Mouse (Mus musculus) intestine, embryonic 14.5 days (tissue): ENCODE results near the gene Ttll13. TPM values are rescaled to one million over a fixed set of nuclear protein-coding genes. Genes with fewer than 3 reads are reported as not detected.

ENCODE experiments used
- ATAC-seq: fragments of 200-750 bp; cut with Nextera tagmentation; replicated peaks from 2 replicates; pipeline ENCODE4 v1.8.0; 2017; ENCODE audit warnings: low read depth, moderate number of reproducible peaks, moderate TSS enrichment, moderate library complexity; ENCODE audit not compliant: low FRiP score, low TSS enrichment
- DNase-seq: peaks from one replicate; pipeline ENCODE4 v3.0.0-alpha.2; 2018; ENCODE audit warnings: low spot score
- H3K27ac ChIP-seq: fragments of 300-500 bp; sonication (generic); 2 replicates; pipeline ENCODE4 v1.5.1; 2014; ENCODE audit warnings: low read depth, mild to moderate bottlenecking, control low read depth
- H3K27me3 ChIP-seq: fragments of 300-500 bp; sonication (generic); replicated peaks from 2 replicates; pipeline ENCODE4 v1.6.1; 2014; ENCODE audit warnings: low read length, control low read depth; ENCODE audit not compliant: control insufficient read depth, insufficient read depth
- H3K36me3 ChIP-seq: fragments of 300-500 bp; sonication (generic); 2 replicates; pipeline ENCODE4 v1.6.1; 2014; ENCODE audit warnings: low read length, control low read depth; ENCODE audit not compliant: control insufficient read depth, insufficient read depth
- H3K4me1 ChIP-seq: fragments of 300-500 bp; sonication (generic); replicated peaks from 2 replicates; pipeline ENCODE4 v1.6.1; 2014; ENCODE audit warnings: low read length, control low read depth, mixed read lengths; ENCODE audit not compliant: control insufficient read depth, insufficient read depth
- H3K4me2 ChIP-seq: fragments of 300-500 bp; sonication (generic); 2 replicates; pipeline ENCODE4 v1.6.1; 2014; ENCODE audit warnings: low read length
- H3K4me3 ChIP-seq: fragments of 300-500 bp; sonication (generic); 2 replicates; pipeline ENCODE4 v1.5.1; 2014; ENCODE audit warnings: low read depth, low read length, control low read depth, mixed read lengths
- H3K9ac ChIP-seq: fragments of 300-500 bp; sonication (generic); 2 replicates; pipeline ENCODE4 v1.6.1; 2014; ENCODE audit warnings: mild to moderate bottlenecking, low read length
- H3K9me3 ChIP-seq: fragments of 300-500 bp; sonication (generic); 2 replicates; pipeline ENCODE4 v1.6.1; 2016; ENCODE audit warnings: low read length, control low read depth; ENCODE audit not compliant: control insufficient read depth
- WGBS: fragments of 180-500 bp; shearing (Covaris S2); extraction: QIAGEN DNeasy Blood & Tissue Kit; methylation state at CpG from one replicate; pipeline ENCODE4 v1.1.7; 2014; 5-methylcytosine and 5-hydroxymethylcytosine counted together
- polyA plus RNA-seq: library from polyadenylated mRNA; unstranded; fragments of >200 nt; fragmentation: Nextera tagmentation; extraction: Ambion mirVana; gene quantifications from 2 replicates; pipeline ENCODE4 v1.2.1, GENCODE M21; 2014

Gene Ttll13
- polyA plus RNA-seq, 1 experiment from 2014 or later = 0.66 TPM

GRCm38 (mm10) chr7:80297041-80297440, 50.9 kb downstream of the Ttll13 start:
- 89% methylated on average over 3 of the region's 3 CpGs for WGBS
- no peak overlapping the region for H3K4me2 ChIP-seq
- H3K9me3 ChIP-seq = no peaks in the 10 kb centered on the region
- no peak overlapping the region for H3K9ac ChIP-seq
- no peak overlapping the region for H3K4me3 ChIP-seq
- DNase-seq (no peak), ATAC-seq (no peak)
- no peak overlapping the region for H3K27ac ChIP-seq
- H3K4me1 ChIP-seq = peaks cover 12% of the 10 kb centered on the region
- H3K36me3 ChIP-seq = peaks cover 28% of the 10 kb centered on the region
- H3K27me3 ChIP-seq = no peaks in the 10 kb centered on the region

GRCm38 (mm10) chr7:80298754-80299153, 52.6 kb downstream of the Ttll13 start:
- no peak for ATAC-seq
- Histone ChIP-seq H3K4me2 (no peak overlapping the region), H3K27me3 (no peaks in the 10 kb centered on the region), H3K36me3 (peaks cover 44% of the 10 kb centered on the region), H3K4me3 (no peak overlapping the region), H3K27ac (no peak overlapping the region), H3K9me3 (no peaks in the 10 kb centered on the region), H3K4me1 (peaks cover 12% of the 10 kb centered on the region), H3K9ac (no peak overlapping the region)
- 93% methylated on average over 4 of the region's 4 CpGs for WGBS
- no peak for DNase-seq

- Histone ChIP-seq H3K4me1 (peaks cover 12% of the 10 kb centered on the region), H3K27ac (no peak overlapping the region), H3K9ac (no peak overlapping the region), H3K4me3 (no peak overlapping the region), H3K9me3 (no peaks in the 10 kb centered on the region), H3K4me2 (no peak overlapping the region), H3K36me3 (peaks cover 52% of the 10 kb centered on the region), H3K27me3 (no peaks in the 10 kb centered on the region)
- WGBS = 87% methylated on average over 3 of the region's 3 CpGs
- no peak for DNase-seq
- ATAC-seq = no peak
Observed at GRCm38 (mm10) chr7:80299568-80299967, 53.4 kb downstream of the Ttll13 start.

- H3K4me3 ChIP-seq = no peak overlapping the region
- no peak overlapping the region for H3K9ac ChIP-seq
- no peaks in the 10 kb centered on the region for H3K27me3 ChIP-seq
- WGBS = 83% methylated on average over 2 of the region's 2 CpGs
- no peak for DNase-seq
- H3K27ac ChIP-seq = no peak overlapping the region
- no peak for ATAC-seq
- peaks cover 72% of the 10 kb centered on the region for H3K36me3 ChIP-seq
- H3K4me1 ChIP-seq = 0 out of 2 replicates have a peak, but pooled peaks cover 5% of the 10 kb centered on the region
- no peaks in the 10 kb centered on the region for H3K9me3 ChIP-seq
- no peak overlapping the region for H3K4me2 ChIP-seq
Observed at GRCm38 (mm10) chr7:80301522-80301921, 55.3 kb downstream of the Ttll13 start.

GRCm38 (mm10) chr7:80307766-80308165, 61.6 kb downstream of the Ttll13 start:
- no peak overlapping the region for H3K9ac ChIP-seq
- no peak overlapping the region for H3K27ac ChIP-seq
- 90% methylated on average over 3 of the region's 3 CpGs for WGBS
- ATAC-seq (no peak), DNase-seq (no peak)
- no peaks in the 10 kb centered on the region for H3K4me1 ChIP-seq
- no peak overlapping the region for H3K4me2 ChIP-seq
- no peaks in the 10 kb centered on the region for H3K9me3 ChIP-seq
- no peak overlapping the region for H3K4me3 ChIP-seq
- peaks cover 100% of the 10 kb centered on the region for H3K36me3 ChIP-seq
- H3K27me3 ChIP-seq = no peaks in the 10 kb centered on the region

Other genes starting within 250 kb of the Ttll13 start
- 16.9 and 18.9 TPM in 2 replicates for gene Zfp710, start 221.6 kb upstream of the Ttll13 start, polyA plus RNA-seq
- 603 and 627 TPM in 2 replicates for gene Idh2, start 131.0 kb upstream of the Ttll13 start, polyA plus RNA-seq
- 15.1 and 15.9 TPM in 2 replicates for gene Sema4b, start 59.5 kb upstream of the Ttll13 start, polyA plus RNA-seq
- gene Cib1, start 13.6 kb upstream of the Ttll13 start, polyA plus RNA-seq = 129 and 156 TPM in 2 replicates
- gene Gdpgp1, start 13.5 kb upstream of the Ttll13 start, polyA plus RNA-seq = 4.4 and 4.5 TPM in 2 replicates
- 51.1 and 51.4 TPM in 2 replicates for gene Ngrn, start 14.8 kb downstream of the Ttll13 start, polyA plus RNA-seq
- 11.4 and 16.6 TPM in 2 replicates for gene Vps33b, start 23.3 kb downstream of the Ttll13 start, polyA plus RNA-seq
- 149 and 157 TPM in 2 replicates for gene Prc1, start 48.1 kb downstream of the Ttll13 start, polyA plus RNA-seq
- gene Rccd1, start 78.1 kb downstream of the Ttll13 start, polyA plus RNA-seq = 13.5 and 14.4 TPM in 2 replicates
- gene Unc45a, start 94.6 kb downstream of the Ttll13 start, polyA plus RNA-seq = 29.9 and 34.2 TPM in 2 replicates
- 19.8 and 19.9 TPM in 2 replicates for gene Hddc3, start 96.7 kb downstream of the Ttll13 start, polyA plus RNA-seq
- gene Man2a2, start 125.0 kb downstream of the Ttll13 start, polyA plus RNA-seq = 17.4 and 18.8 TPM in 2 replicates
- gene Fes, start 141.6 kb downstream of the Ttll13 start, polyA plus RNA-seq = 8.0 and 10.1 TPM in 2 replicates
- gene Furin, start 159.1 kb downstream of the Ttll13 start, polyA plus RNA-seq = 10.3 and 10.6 TPM in 2 replicates